Comparison of ENCODE assay signal across 22 mouse cellular contexts in genomic region chr9:68109841-68110240, GRCm38 (mm10).
DNase-seq lines count a peak whose midpoint lies in the region; ATAC-seq lines count a peak whose summit lies in the region.
"Had no signal": no experiment of that assay in that cellular context is flagged by ENCODE, and none has a peak within 500 bp of the region (broad histone marks: within the 10 kb centered on the region; RNA-seq: fewer than 3 reads in every experiment).

No protein-coding gene starts in this region.

- H3K9me3 ChIP-seq in embryonic facial prominence, embryonic 14.5 days (ENCODE audit: control insufficient read depth, low read length), result no peaks in the 10 kb centered on the region
- H3K9me3 ChIP-seq in embryonic facial prominence, embryonic 10.5 days, result no peaks in the 10 kb centered on the region
- H3K9me3 ChIP-seq: embryonic facial prominence, embryonic 13.5 days; forebrain, embryonic 13.5 days; forebrain, embryonic 15.5 days; G1E had no signal

- peak; percentile 23 for DNase-seq in embryonic facial prominence, embryonic 14.5 days (ENCODE audit: low spot score)
- DNase-seq in embryonic facial prominence, embryonic 10.5 days (ENCODE audit: low spot score), result no peak
- DNase-seq in heart, adult 11 months, result peak; percentile 92
- DNase-seq in heart, postnatal 14 days, result no peak
- peak; percentile 5 for DNase-seq in left cerebral cortex, postnatal 4 days
- DNase-seq in left cerebral cortex, adult 11 months (ENCODE audit: low spot score), result no peak
- DNase-seq: adrenal gland, adult 8-10 months; adrenal gland, postnatal 14 days; adrenal gland, postnatal 36 days; B cell, adult 2 months; cerebellum, adult 11-12 months; cerebellum, adult 2 months; cerebellum, adult 9-10 months; cerebellum, postnatal 25 days; forebrain, postnatal 0 days had no signal

- no peak for ATAC-seq in embryonic facial prominence, embryonic 14.5 days (ENCODE audit: low read depth)
- ATAC-seq: activated CD4-positive, CD25-positive, alpha-beta regulatory T cell, adult 4 months; CD4-positive, CD25-positive, alpha-beta regulatory T cell, adult 4 months; forebrain, embryonic 13.5 days; forebrain, embryonic 15.5 days; forebrain, postnatal 0 days; Patski had no signal

- H3K9ac ChIP-seq in embryonic facial prominence, embryonic 14.5 days (ENCODE audit: low read depth, low read length), result no peak overlapping the region
- H3K9ac ChIP-seq: embryonic facial prominence, embryonic 13.5 days; forebrain, embryonic 13.5 days; forebrain, embryonic 15.5 days; forebrain, postnatal 0 days had no signal

- no peaks in the 10 kb centered on the region for H3K36me3 ChIP-seq in embryonic facial prominence, embryonic 14.5 days (ENCODE audit: control insufficient read depth, insufficient read depth, low read length)
- no peaks in the 10 kb centered on the region for H3K36me3 ChIP-seq in embryonic facial prominence, embryonic 10.5 days (replicated peaks)
- H3K36me3 ChIP-seq: embryonic facial prominence, embryonic 13.5 days; forebrain, embryonic 15.5 days; G1E had no signal

- no peaks in the 10 kb centered on the region for H3K27me3 ChIP-seq in embryonic facial prominence, embryonic 14.5 days (replicated peaks; ENCODE audit: control insufficient read depth, insufficient read depth, low read length)
- H3K27me3 ChIP-seq in embryonic facial prominence, embryonic 10.5 days (replicated peaks; ENCODE audit: low read depth, poor library complexity, severe bottlenecking), result no peaks in the 10 kb centered on the region
- H3K27me3 ChIP-seq: embryonic facial prominence, embryonic 13.5 days; forebrain, embryonic 13.5 days; forebrain, embryonic 15.5 days had no signal

- WGBS in embryonic facial prominence, embryonic 14.5 days, result 73% methylated on average over 9 of the region's 9 CpGs
- 80% methylated on average over 9 of the region's 9 CpGs for WGBS in embryonic facial prominence, embryonic 10.5 days

- H3K4me2 ChIP-seq in embryonic facial prominence, embryonic 14.5 days (ENCODE audit: low read depth, low read length), result no peak overlapping the region
- H3K4me2 ChIP-seq: embryonic facial prominence, embryonic 13.5 days; forebrain, embryonic 13.5 days; forebrain, embryonic 15.5 days had no signal

- H3K4me1 ChIP-seq in embryonic facial prominence, embryonic 14.5 days (ENCODE audit: control insufficient read depth, insufficient read depth, low read length), result 0 out of 2 replicates have a peak, but pooled peaks cover 2% of the 10 kb centered on the region
- H3K4me1 ChIP-seq in embryonic facial prominence, embryonic 10.5 days, result no peaks in the 10 kb centered on the region
- H3K4me1 ChIP-seq: forebrain, embryonic 13.5 days; forebrain, embryonic 15.5 days had no signal

- intact Hi-C loops in heart, postnatal 14 days (cut with DNase I), result no loop called here
- intact Hi-C loops in left cerebral cortex, postnatal 4 days (cut with DNase I), result no loop called here

- no peak overlapping the region for H3K27ac ChIP-seq in embryonic facial prominence, embryonic 14.5 days (replicated peaks; ENCODE audit: low read depth, low read length)
- no peak overlapping the region for H3K27ac ChIP-seq in embryonic facial prominence, embryonic 10.5 days (replicated peaks)
- H3K27ac ChIP-seq: embryonic facial prominence, embryonic 13.5 days; forebrain, embryonic 13.5 days; forebrain, embryonic 15.5 days had no signal

- H3K4me3 ChIP-seq in embryonic facial prominence, embryonic 14.5 days (ENCODE audit: low read depth, low read length), result no peak overlapping the region
- no peak overlapping the region for H3K4me3 ChIP-seq in embryonic facial prominence, embryonic 10.5 days
- H3K4me3 ChIP-seq: embryonic facial prominence, embryonic 13.5 days; forebrain, embryonic 13.5 days; forebrain, embryonic 15.5 days had no signal

Comparison
In these comparisons a context has a peak if more than half of its experiments do, and no peak if none do; other contexts are left out.
1. DNase-seq: peak in embryonic facial prominence, embryonic 14.5 days (single experiment), heart, adult 11 months (single experiment) and left cerebral cortex, postnatal 4 days (single experiment); none in embryonic facial prominence, embryonic 10.5 days (single experiment), heart, postnatal 14 days (0 of 2) and left cerebral cortex, adult 11 months (single experiment).